Mouse (Mus musculus) limb, embryonic 12.5 days (tissue): ENCODE results near the gene Pah. TPM values are rescaled to one million over a fixed set of nuclear protein-coding genes. Genes with fewer than 3 reads are reported as not detected.
A peak's percentile ranks its signal among the peaks of the same experiment; 100 is the strongest.

Experiments used
- ATAC-seq: fragments of 200-750 bp; cut with Nextera tagmentation; 2 replicates; pipeline ENCODE4 v1.8.0; 2017; ENCODE audit warnings: low read depth, moderate TSS enrichment; ENCODE audit not compliant: insufficient number of reproducible peaks, insufficient read depth, low FRiP score, low TSS enrichment
- H3K27ac ChIP-seq: fragments of 300-500 bp; sonication (generic); 2 replicates; pipeline ENCODE4 v1.5.1; 2016; ENCODE audit warnings: mild to moderate bottlenecking, moderate library complexity
- H3K27me3 ChIP-seq: fragments of 300-500 bp; sonication (generic); 2 replicates; pipeline ENCODE4 v1.6.1; 2016; ENCODE audit warnings: mild to moderate bottlenecking, moderate library complexity
- H3K36me3 ChIP-seq: fragments of 300-500 bp; sonication (generic); 2 replicates; pipeline ENCODE4 v1.6.1; 2016; ENCODE audit warnings: mild to moderate bottlenecking, moderate library complexity
- H3K4me1 ChIP-seq: fragments of 300-500 bp; sonication (generic); replicated peaks from 2 replicates; pipeline ENCODE4 v1.6.1; 2016
- H3K4me2 ChIP-seq: fragments of 300-500 bp; sonication (generic); 2 replicates; pipeline ENCODE4 v1.6.1; 2016; ENCODE audit warnings: mild to moderate bottlenecking, moderate library complexity
- H3K4me3 ChIP-seq: fragments of 300-500 bp; sonication (generic); replicated peaks from 2 replicates; pipeline ENCODE4 v1.5.1; 2016; ENCODE audit warnings: mild to moderate bottlenecking
- H3K9ac ChIP-seq: fragments of 300-500 bp; sonication (generic); replicated peaks from 2 replicates; pipeline ENCODE4 v1.6.1; 2016; ENCODE audit warnings: mild to moderate bottlenecking, moderate library complexity
- H3K9me3 ChIP-seq: fragments of 300-500 bp; sonication (generic); 2 replicates; pipeline ENCODE4 v1.6.1; 2016; ENCODE audit warnings: mild to moderate bottlenecking, moderate library complexity
- WGBS: fragments of 180-500 bp; shearing (Covaris S2); methylation state at CpG from one replicate; pipeline ENCODE4 v1.1.7; 2016; 5-methylcytosine and 5-hydroxymethylcytosine counted together
- polyA plus RNA-seq: library from polyadenylated mRNA; unstranded; fragments of >200 nt; fragmentation: Nextera tagmentation; extraction: Ambion mirVana; gene quantifications from 2 replicates; pipeline ENCODE4 v1.2.1, GENCODE M21; 2016

Gene Pah
- polyA plus RNA-seq, 1 experiment from 2014 or later: not detected

DNA sequence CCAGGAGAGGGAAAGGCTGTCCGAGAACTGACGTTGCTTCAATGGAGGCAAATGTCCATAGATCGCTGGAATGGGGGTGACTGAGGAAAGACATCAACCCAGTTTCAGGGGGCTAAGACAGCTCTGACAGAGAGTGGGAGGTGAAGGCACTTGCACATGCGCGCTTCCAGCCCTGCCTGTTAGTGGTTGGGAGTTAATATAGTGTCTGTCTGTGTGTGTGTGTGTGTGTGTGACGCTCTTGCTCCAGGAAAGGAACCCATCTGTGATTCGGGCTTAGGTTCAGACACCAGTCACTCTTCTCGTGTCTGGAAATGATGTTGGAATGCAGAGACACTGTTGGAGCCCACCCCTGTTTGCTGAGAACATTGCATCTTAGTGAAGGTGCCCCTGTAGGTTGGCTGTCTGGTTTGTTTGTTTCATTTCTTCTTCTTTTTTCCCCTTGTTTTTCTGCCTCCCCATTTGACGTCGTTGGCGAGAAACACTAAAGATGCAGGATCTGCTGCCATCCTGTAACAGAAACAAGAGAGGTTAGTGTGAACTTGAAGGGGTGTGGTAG lies 30.0 kb upstream of the Pah start:
- no peak overlapping the region for H3K4me3 ChIP-seq
- peak overlapping the region; percentile 97; the same call in 1 of the 2 replicates for H3K4me2 ChIP-seq
- under 1% methylated on average over 11 of the region's 11 CpGs for WGBS
- ATAC-seq: no peak
- no peaks in the 10 kb centered on the region for H3K36me3 ChIP-seq
- H3K9me3 ChIP-seq: peaks cover 4% of the 10 kb centered on the region; the same call in 1 of the 2 replicates
- peaks cover 96% of the 10 kb centered on the region for H3K27me3 ChIP-seq
- peaks cover 31% of the 10 kb centered on the region for H3K4me1 ChIP-seq
- no peak overlapping the region for H3K27ac ChIP-seq
- H3K9ac ChIP-seq: no peak overlapping the region

- ATAC-seq: no peak
- under 1% methylated on average over 26 of the region's 26 CpGs for WGBS
- H3K9ac ChIP-seq: peak overlapping the region; percentile 57
- H3K36me3 ChIP-seq: no peaks in the 10 kb centered on the region
- peak overlapping the region; percentile 61 for H3K4me3 ChIP-seq
- no peak overlapping the region for H3K27ac ChIP-seq
- H3K27me3 ChIP-seq: peaks cover 92% of the 10 kb centered on the region
- peak overlapping the region; percentile 97 for H3K4me2 ChIP-seq
- H3K9me3 ChIP-seq: peaks cover 4% of the 10 kb centered on the region; the same call in 1 of the 2 replicates
- H3K4me1 ChIP-seq: peaks cover 31% of the 10 kb centered on the region
These were observed 29.3 kb upstream of the Pah start for GRCm38 (mm10) chr10:87492332-87492660.

DNA sequence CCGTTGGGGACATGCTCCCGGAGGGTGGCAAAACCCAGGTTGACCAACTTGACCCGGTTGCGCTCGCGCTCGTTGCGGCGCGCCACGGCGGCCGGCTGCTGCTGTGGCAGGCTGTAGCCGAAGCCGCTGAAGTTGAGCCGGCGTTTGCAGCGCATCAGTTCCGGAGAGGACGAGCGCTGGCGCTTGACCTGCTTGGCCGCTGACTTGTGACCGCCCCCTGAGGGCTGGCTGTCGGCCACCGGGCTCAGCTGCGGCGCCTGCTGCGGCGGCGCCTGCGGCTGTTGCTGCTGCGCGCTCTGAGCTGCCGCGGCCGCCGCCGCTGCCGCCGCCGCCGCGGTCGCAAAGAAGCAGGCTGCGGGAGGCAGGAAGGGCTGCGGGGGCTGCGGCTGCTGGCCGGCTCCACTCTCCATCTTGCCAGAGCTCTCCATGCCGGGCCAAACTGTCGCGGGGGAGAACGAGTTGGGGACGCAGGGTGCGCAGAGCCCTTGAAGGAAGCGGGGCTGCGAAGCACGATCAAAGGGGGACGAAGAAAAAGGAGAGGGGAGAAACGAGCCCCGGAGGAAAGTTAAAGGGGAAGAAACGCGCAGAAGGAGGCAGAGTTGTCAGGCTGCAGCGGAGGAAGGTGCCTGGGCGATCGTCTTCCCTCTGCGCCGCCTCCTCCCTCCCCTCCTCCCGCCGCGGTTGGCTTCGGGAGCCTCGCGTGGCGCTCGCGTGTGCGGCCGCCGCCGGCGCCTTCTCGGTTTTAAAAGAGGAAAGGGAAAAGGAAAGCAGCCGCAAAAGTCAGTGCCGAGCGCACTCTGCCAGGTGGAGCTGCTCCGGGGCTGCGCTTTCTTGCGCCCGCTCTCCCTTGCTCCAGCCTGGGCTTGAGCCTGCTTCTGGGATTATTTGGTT lies 28.7 kb upstream of the Pah start:
- ATAC-seq: 0 out of 2 replicates have a peak, but pooled peaks have one; percentile 19
- H3K4me1 ChIP-seq: peaks cover 31% of the 10 kb centered on the region

DNA sequence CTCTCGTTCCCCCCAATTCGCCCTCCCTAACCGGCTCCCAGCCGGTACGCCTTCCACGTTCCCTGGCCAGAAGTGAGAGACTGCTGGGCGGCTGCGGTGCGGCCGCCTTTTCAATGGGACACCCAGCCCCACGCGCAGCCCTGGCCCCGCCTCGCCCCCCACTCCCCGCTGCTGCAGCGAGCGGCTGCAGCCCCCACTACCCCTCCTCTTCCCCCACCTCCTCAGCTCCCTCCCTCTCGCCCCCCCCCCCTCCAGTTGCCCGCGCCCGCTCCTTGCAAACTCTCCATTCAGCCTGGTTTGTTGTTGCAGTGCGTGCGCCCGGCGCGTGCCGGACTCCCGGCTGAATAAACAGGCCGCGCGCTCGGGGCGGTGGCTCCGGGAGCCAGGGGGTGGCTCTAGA lies 28.0 kb upstream of the Pah start, which contains the start of gene Ascl1:
Gene Ascl1 (minus strand): TSS at position 85 of the 400 bp plus-strand sequence.
- no peaks in the 10 kb centered on the region for H3K36me3 ChIP-seq
- peaks cover 29% of the 10 kb centered on the region for H3K4me1 ChIP-seq
- peaks cover 4% of the 10 kb centered on the region; the same call in 1 of the 2 replicates for H3K9me3 ChIP-seq
- H3K9ac ChIP-seq: peak within 1 kb of the TSS; percentile 57
- H3K27me3 ChIP-seq: peaks cover 88% of the 10 kb centered on the region
- H3K4me3 ChIP-seq: peak within 1 kb of the TSS; percentile 61
- no peak within 1 kb of the TSS for H3K27ac ChIP-seq
- peak; percentile 26 for ATAC-seq
- under 1% methylated on average over 29 of the region's 34 CpGs for WGBS
- H3K4me2 ChIP-seq: peak within 1 kb of the TSS; percentile 97

More for the DNA sequence above, 28.7 kb upstream of the Pah start:
- Histone ChIP-seq H3K27ac (no peak overlapping the region), H3K4me2 (peak overlapping the region; percentile 97), H3K27me3 (peaks cover 88% of the 10 kb centered on the region), H3K9ac (peak overlapping the region; percentile 57), H3K36me3 (no peaks in the 10 kb centered on the region), H3K9me3 (peaks cover 4% of the 10 kb centered on the region; the same call in 1 of the 2 replicates), H3K4me3 (peak overlapping the region; percentile 61)
- under 1% methylated on average over 73 of the region's 90 CpGs for WGBS

- Histone ChIP-seq H3K9me3 (peaks cover 4% of the 10 kb centered on the region; the same call in 1 of the 2 replicates), H3K9ac (no peak overlapping the region), H3K4me3 (peak overlapping the region; percentile 61), H3K4me2 (peak overlapping the region; percentile 97), H3K27me3 (peaks cover 88% of the 10 kb centered on the region), H3K27ac (no peak overlapping the region), H3K4me1 (peaks cover 27% of the 10 kb centered on the region), H3K36me3 (no peaks in the 10 kb centered on the region)
- no peak for ATAC-seq
- WGBS: 0% methylated on average over 4 of the region's 4 CpGs
These were observed 27.4 kb upstream of the Pah start for GRCm38 (mm10) chr10:87494176-87494575.

DNA sequence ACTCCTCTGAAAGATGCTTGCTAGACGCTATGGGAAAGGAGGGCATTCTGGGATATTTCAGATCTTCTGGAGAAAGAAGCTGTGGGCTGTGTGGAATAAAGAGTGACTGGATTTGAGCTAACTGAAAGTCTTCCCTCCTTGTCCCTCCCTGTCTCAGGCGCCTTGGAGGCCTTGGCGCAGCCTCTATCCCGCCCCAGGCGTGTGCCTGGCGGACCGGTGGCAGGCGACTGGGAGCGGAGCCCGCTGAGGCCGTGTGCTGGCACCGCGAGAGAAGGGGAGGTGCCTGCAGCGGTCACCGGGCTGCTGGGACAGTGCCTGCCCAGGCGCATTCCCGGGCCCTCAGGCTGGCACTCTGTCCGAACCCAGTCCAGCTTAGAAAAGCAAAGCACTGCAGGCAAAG lies 27.0 kb upstream of the Pah start:
- no peak overlapping the region for H3K27ac ChIP-seq
- peak overlapping the region; percentile 61 for H3K4me3 ChIP-seq
- H3K27me3 ChIP-seq: peaks cover 88% of the 10 kb centered on the region
- ATAC-seq: no peak
- H3K9me3 ChIP-seq: peaks cover 4% of the 10 kb centered on the region; the same call in 1 of the 2 replicates
- no peaks in the 10 kb centered on the region for H3K36me3 ChIP-seq
- no peak overlapping the region for H3K9ac ChIP-seq
- H3K4me2 ChIP-seq: peak overlapping the region; percentile 97
- under 1% methylated on average over 18 of the region's 18 CpGs for WGBS
- H3K4me1 ChIP-seq: peaks cover 23% of the 10 kb centered on the region

- Histone ChIP-seq H3K27ac (no peak overlapping the region), H3K4me2 (no peak overlapping the region), H3K36me3 (no peaks in the 10 kb centered on the region), H3K4me1 (peaks cover 22% of the 10 kb centered on the region), H3K27me3 (peaks cover 91% of the 10 kb centered on the region), H3K9ac (no peak overlapping the region), H3K4me3 (no peak overlapping the region), H3K9me3 (peaks cover 4% of the 10 kb centered on the region; the same call in 1 of the 2 replicates)
- WGBS: 91% methylated on average over 2 of the region's 2 CpGs
- no peak for ATAC-seq
These were observed 24.5 kb upstream of the Pah start for GRCm38 (mm10) chr10:87497056-87497455.

- no peak overlapping the region for H3K27ac ChIP-seq
- H3K4me3 ChIP-seq: no peak overlapping the region
- H3K9ac ChIP-seq: no peak overlapping the region
- peaks cover 75% of the 10 kb centered on the region for H3K27me3 ChIP-seq
- 14% methylated on average over 20 of the region's 20 CpGs for WGBS
- no peak overlapping the region; the same call in 1 of the 2 replicates for H3K4me2 ChIP-seq
- no peaks in the 10 kb centered on the region for H3K36me3 ChIP-seq
- no peaks in the 10 kb centered on the region for H3K4me1 ChIP-seq
- H3K9me3 ChIP-seq: peaks cover 1% of the 10 kb centered on the region; the same call in 1 of the 2 replicates
- ATAC-seq: no peak
These were observed 20.5 kb upstream of the Pah start for GRCm38 (mm10) chr10:87500926-87501658.

- Histone ChIP-seq H3K4me3 (no peak overlapping the region), H3K36me3 (no peaks in the 10 kb centered on the region), H3K9me3 (no peaks in the 10 kb centered on the region), H3K9ac (no peak overlapping the region), H3K4me1 (no peaks in the 10 kb centered on the region), H3K27me3 (peaks cover 72% of the 10 kb centered on the region), H3K27ac (no peak overlapping the region), H3K4me2 (no peak overlapping the region)
- WGBS: 12% methylated on average over 7 of the region's 7 CpGs
- no peak for ATAC-seq
These were observed 19.9 kb upstream of the Pah start for GRCm38 (mm10) chr10:87501659-87502042.

DNA sequence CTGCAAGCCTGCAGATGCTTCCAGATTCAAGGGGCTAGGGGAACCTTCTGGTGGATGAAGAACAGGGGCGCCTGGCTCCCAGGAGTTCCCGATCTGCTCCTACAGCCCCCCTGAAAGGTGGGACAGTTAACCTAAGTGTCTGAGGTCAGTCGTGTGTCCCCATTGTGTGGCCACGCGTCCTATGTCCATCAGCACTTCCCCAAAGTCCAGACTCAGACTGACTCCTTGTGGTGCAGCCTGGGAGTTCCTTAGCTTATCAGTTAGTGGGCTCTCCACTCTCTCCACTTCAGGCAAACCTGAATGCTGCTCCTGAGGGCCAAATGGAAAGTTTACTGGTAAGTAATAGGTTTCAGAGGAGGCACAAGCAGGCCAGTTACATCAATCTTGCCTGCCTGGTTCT lies 19.3 kb upstream of the Pah start:
- peaks cover 68% of the 10 kb centered on the region for H3K27me3 ChIP-seq
- no peak for ATAC-seq

GRCm38 (mm10) chr10:87503946-87504345 lies 17.6 kb upstream of the Pah start:
- H3K27ac ChIP-seq: no peak overlapping the region
- no peaks in the 10 kb centered on the region for H3K9me3 ChIP-seq
- WGBS: 2% methylated on average over 10 of the region's 10 CpGs
- peaks cover 55% of the 10 kb centered on the region for H3K27me3 ChIP-seq
- no peaks in the 10 kb centered on the region for H3K36me3 ChIP-seq
- H3K9ac ChIP-seq: no peak overlapping the region
- H3K4me1 ChIP-seq: no peaks in the 10 kb centered on the region
- H3K4me2 ChIP-seq: no peak overlapping the region
- H3K4me3 ChIP-seq: no peak overlapping the region
- no peak for ATAC-seq

More for the DNA sequence above, 19.3 kb upstream of the Pah start:
- Histone ChIP-seq H3K4me1 (no peaks in the 10 kb centered on the region), H3K27ac (no peak overlapping the region), H3K4me2 (no peak overlapping the region), H3K4me3 (no peak overlapping the region), H3K36me3 (no peaks in the 10 kb centered on the region), H3K9me3 (no peaks in the 10 kb centered on the region), H3K9ac (no peak overlapping the region)
- 19% methylated on average over 5 of the region's 5 CpGs for WGBS
